Mouse (Mus musculus) c-Kit-positive CD71-positive TER-119-negative erythroid progenitor cells, embryonic 14.5 days (primary cell): Measurements from ENCODE around the gene Chmp2a.

Experiments
- DNase-seq: peaks from one replicate; pipeline ENCODE4 v3.0.0-alpha.2; 2013; ENCODE audit warnings: low read depth

Gene Chmp2a

DNA sequence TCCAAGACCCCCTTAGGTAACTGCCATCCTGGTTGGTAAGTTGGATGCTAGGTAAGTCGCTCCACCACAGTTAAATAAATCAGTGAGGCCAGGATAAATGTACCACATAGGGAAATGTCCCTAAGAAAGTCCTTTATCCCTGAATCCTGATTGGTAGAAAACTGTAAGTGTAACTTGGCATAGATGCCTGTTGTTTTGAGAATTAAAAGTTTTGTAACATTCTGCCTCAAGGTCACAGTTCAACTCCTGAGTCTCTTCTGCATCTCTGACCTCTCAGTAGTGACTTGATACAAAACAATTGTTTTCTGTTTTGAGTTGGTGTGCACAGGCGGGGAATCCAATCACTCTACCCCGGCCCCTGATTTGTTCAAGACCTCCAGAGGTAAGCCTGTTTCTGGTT is 35.8 kb downstream of the Chmp2a start, which contains the start of gene Trim28:
Trim28 (plus strand) TSS at position 264 of the 400 bp plus-strand sequence.
- DNase-seq, result no peak

DNA sequence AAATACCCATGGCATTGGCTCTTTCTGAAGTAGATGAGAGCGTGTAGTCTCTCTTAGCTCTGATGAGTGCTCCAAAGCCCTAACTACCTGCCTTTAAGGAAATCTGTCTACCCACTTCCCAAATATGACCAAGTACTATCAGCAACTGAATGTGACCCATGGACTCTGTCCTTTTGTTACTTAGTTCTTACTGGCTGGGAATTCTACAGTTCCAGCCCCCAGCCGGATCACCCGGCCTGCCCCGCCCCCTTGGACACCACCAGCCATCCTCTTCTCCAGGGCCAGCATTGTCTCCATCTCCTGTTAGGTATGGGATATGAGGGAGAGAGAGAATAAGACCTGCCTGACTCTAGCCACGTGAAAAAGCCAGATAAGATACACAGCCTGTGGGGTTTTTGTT is 36.6 kb downstream of the Chmp2a start, which contains the start of gene Slc27a5:
Slc27a5 (minus strand) TSS at position 140 of the 400 bp plus-strand sequence.
- DNase-seq, result no peak

DNA sequence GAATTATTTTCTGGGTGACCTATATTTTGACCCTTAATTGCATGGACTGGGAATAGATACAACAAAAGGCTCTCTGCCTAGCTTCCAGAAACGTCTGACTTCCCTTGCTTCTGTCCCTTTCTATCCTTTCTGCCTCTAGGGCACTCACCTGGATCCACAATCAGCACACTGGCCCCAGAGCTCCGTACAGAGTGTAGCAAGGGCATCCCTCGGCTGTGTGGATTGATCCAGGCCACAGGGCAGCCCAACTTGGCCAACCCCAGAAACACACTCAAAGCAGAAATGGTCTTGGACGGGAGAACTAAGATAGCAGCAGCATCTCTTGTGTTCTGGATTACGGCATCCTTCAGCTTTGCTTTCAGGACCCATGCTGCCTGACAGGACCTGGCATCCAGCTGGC is 37.4 kb downstream of the Chmp2a start:
- no peak for DNase-seq

DNA sequence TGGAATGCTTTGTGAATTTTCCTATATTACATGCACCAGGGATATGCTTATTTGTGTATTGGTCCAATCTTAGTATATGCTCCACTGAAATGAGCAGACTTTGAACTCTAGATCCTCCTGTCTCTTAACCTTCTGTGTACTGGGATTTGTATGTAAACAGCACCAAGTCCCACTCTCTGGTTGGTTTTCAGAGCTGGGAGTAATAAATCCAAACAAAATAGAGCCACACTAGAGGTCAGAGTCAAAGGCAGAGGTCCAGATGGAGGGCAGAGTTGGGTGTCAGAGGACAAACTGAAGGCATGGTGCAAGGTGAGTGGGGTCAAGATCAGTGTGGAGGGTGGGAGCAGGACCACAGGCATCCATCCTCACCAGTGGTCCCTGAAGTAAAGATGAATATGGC is 38.7 kb downstream of the Chmp2a start:
- no peak for DNase-seq

DNA sequence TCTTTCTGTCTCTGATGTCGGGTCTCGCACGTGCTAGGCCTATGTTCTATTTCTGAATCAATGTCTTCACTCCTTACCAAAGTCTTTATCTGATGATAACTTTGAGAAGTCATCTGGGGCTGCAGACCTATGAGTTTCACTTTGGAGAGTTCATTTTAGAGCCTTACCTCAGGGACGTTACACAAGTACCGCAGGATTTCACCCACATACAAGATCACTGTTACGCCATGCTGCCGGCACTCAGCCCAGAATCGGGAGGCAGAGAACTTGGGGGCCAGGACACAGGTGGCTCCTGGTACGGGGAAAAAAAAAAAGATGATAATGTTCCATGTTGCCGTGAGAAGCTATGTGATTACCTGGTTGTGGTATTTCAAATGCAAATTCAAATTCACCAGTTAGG is 41.5 kb downstream of the Chmp2a start:
- no peak for DNase-seq

DNA sequence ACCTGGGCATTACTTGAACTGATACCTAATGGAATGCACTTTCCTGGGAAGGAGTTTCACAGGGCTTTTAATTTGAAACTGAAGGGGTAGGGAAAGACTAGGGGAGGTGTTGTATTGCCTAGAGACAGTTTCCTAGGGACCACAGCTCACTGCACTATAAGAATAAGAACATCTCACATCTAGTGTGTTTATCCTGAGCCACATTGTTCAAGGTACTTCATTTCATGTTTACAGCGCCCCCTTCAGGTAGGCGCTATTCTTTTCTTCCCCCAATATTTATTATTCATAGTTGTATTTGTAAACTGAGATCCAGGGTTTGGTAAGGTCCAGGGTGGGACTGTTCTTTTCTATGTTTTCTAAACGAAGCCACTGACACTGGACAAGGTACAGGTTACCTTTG is 42.4 kb downstream of the Chmp2a start:
- peak; percentile 65 for DNase-seq

DNA sequence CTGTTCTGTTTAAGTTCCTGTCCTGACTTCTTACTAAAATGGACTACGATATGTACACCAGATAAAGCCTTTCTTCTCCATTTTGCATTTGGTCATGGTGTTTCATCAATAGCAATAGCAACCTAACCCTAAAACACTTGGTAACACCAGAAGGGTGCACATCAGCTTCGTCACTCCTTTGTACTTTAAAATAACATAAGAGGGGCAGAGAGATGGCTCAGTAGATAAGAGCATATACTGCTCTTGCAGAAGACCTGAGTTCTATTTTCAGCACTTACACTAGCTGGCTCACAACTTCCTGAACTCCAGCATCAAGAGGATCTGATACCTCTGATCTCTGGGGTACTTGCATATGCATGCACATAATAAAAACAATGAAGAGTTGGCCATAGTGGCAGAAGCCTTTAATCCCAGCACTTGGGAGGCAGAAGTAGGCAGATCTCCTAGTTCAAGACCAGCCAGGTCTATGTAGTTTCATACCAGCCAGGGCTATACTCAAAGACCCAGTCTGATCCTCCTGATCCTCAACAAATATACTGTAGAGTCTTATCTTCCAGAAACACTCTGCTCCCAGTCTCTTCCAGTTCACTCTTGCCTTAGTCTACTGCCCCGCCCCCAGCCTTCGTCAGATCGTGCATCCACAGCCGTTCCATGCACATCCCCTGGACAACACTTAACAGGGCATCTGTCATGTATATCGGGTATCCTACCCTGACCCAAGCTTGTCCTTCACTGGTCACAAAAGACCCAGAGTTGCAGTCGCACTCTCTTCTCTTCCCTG is 47.0 kb downstream of the Chmp2a start:
- peak; percentile 58 for DNase-seq

DNA sequence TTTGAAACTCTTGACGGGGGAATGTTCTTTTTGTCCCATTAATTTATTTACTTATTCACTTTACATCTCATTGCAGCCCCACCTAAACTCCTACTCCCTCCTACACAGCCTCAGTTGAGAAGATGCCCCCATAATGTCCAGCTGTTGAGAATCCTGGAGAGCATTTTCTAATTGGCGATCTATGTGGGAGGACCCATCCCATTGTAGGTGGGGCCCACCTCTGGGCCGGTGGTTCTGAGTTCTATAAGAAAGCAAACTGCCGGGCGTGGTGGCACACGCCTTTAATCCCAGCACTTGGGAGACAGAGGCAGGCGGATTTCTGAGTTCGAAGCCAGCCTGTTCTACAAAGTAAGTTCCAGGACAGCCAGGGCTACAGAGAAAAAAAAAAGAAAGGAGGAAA is 47.7 kb downstream of the Chmp2a start:
- no peak for DNase-seq

DNA sequence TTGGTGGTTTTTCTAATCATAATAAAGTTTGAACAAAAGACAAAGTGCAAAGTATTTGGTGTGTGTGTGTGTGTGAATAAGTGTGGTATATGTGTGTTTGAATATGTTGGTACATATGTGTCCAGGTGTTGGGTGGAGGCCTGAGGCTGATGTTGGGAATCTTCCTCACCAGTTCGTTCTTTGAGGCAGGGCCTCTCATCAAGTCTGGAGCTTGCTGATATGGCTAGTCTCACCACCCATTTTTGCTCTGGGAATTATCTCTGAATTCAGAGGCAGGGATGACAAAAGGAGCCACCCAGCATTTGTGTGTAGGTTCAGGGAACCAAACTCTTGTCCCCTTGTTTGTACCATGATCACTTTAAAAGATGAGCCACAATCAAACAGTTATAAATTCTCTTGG is 48.9 kb downstream of the Chmp2a start:
- DNase-seq, result peak; percentile 57
